Mouse (Mus musculus) hindbrain, embryonic 14.5 days (tissue): ENCODE results near the gene Ncbp1. TPM values are rescaled to one million over a fixed set of nuclear protein-coding genes. Genes with fewer than 3 reads are reported as not detected.

Experiments used
- ATAC-seq: fragments of 200-750 bp; cut with Nextera tagmentation; 2 replicates; pipeline ENCODE4 v1.8.0; 2017; ENCODE audit warnings: moderate number of reproducible peaks, mild to moderate bottlenecking, moderate TSS enrichment, moderate library complexity; ENCODE audit not compliant: low FRiP score
- DNase-seq: peaks from one replicate; pipeline ENCODE4 v3.0.0-alpha.2; 2015; ENCODE audit warnings: low spot score
- H3K27ac ChIP-seq: fragments of 300-500 bp; sonication (generic); 2 replicates; pipeline ENCODE4 v1.5.1; 2014; ENCODE audit warnings: mild to moderate bottlenecking, moderate library complexity
- H3K27me3 ChIP-seq: fragments of 300-500 bp; sonication (generic); 2 replicates; pipeline ENCODE4 v1.6.1; 2014; ENCODE audit warnings: mild to moderate bottlenecking, low read length, mixed read lengths; ENCODE audit not compliant: control insufficient read depth, insufficient read depth
- H3K36me3 ChIP-seq: fragments of 300-500 bp; sonication (generic); replicated peaks from 2 replicates; pipeline ENCODE4 v1.6.1; 2014; ENCODE audit not compliant: control insufficient read depth, insufficient read depth
- H3K4me1 ChIP-seq: fragments of 300-500 bp; sonication (generic); replicated peaks from 2 replicates; pipeline ENCODE4 v1.6.1; 2014; ENCODE audit warnings: antibody characterized with exemption, low read length, mixed read lengths; ENCODE audit not compliant: control insufficient read depth, insufficient read depth
- H3K4me2 ChIP-seq: fragments of 300-500 bp; sonication (generic); replicated peaks from 2 replicates; pipeline ENCODE4 v1.6.1; 2014; ENCODE audit warnings: mild to moderate bottlenecking, moderate library complexity
- H3K4me3 ChIP-seq: fragments of 300-500 bp; sonication (generic); replicated peaks from 2 replicates; pipeline ENCODE4 v1.5.1; 2014; ENCODE audit warnings: mild to moderate bottlenecking, low read length
- H3K9ac ChIP-seq: fragments of 300-500 bp; sonication (generic); 2 replicates; pipeline ENCODE4 v1.6.1; 2014
- H3K9me3 ChIP-seq: fragments of 300-500 bp; sonication (generic); 2 replicates; pipeline ENCODE4 v1.6.1; 2016; ENCODE audit warnings: low read length; ENCODE audit not compliant: control insufficient read depth
- WGBS: fragments of 180-500 bp; shearing (Covaris S2); extraction: QIAGEN DNeasy Blood & Tissue Kit; methylation state at CpG from one replicate; pipeline ENCODE4 v1.1.7; 2014; 5-methylcytosine and 5-hydroxymethylcytosine counted together
- polyA plus RNA-seq: library from polyadenylated mRNA; unstranded; fragments of >200 nt; fragmentation: Nextera tagmentation; extraction: Ambion mirVana; gene quantifications from 2 replicates; pipeline ENCODE4 v1.2.1, GENCODE M21; 2014

Ncbp1 gene
- 75.6 and 84.9 TPM in 2 replicates for polyA plus RNA-seq

- DNase-seq (peak; percentile 96), ATAC-seq (peak; percentile 92)
- Histone ChIP-seq H3K27me3 (no peaks in the 10 kb centered on the region), H3K4me1 (peaks cover 25% of the 10 kb centered on the region), H3K27ac (peak within 1 kb of the TSS; percentile 95), H3K9ac (peak within 1 kb of the TSS; percentile 93), H3K4me3 (peak within 1 kb of the TSS; percentile 89), H3K4me2 (peak within 1 kb of the TSS; percentile 79), H3K9me3 (no peaks in the 10 kb centered on the region), H3K36me3 (peaks cover 20% of the 10 kb centered on the region)
- under 1% methylated on average over 90 of the region's 90 CpGs for WGBS
Measured at GRCm38 (mm10) chr4:46138287-46139222, at the start of gene Ncbp1, which contains the start of gene Tstd2. TSS of gene Ncbp1 (plus strand) at chr4:46138613. TSS of gene Tstd2 (minus strand) at chr4:46138694.

- Histone ChIP-seq H3K9me3 (no peaks in the 10 kb centered on the region), H3K4me1 (peaks cover 14% of the 10 kb centered on the region; the same call in 1 of the 2 replicates), H3K4me2 (no peak overlapping the region), H3K9ac (no peak overlapping the region), H3K36me3 (no peaks in the 10 kb centered on the region), H3K4me3 (no peak overlapping the region), H3K27me3 (no peaks in the 10 kb centered on the region), H3K27ac (no peak overlapping the region)
- no peak for ATAC-seq
- no peak for DNase-seq
- WGBS = 76% methylated on average over 14 of the region's 14 CpGs
Measured at GRCm38 (mm10) chr4:46089524-46090125, 48.8 kb upstream of the Ncbp1 start.

GRCm38 (mm10) chr4:46092429-46093076 lies 45.9 kb upstream of the Ncbp1 start:
- DNase-seq (no peak), ATAC-seq (no peak)
- H3K4me1 ChIP-seq = no peaks in the 10 kb centered on the region
- H3K36me3 ChIP-seq = no peaks in the 10 kb centered on the region
- H3K9me3 ChIP-seq = no peaks in the 10 kb centered on the region
- H3K9ac ChIP-seq = no peak overlapping the region
- no peaks in the 10 kb centered on the region for H3K27me3 ChIP-seq
- H3K4me2 ChIP-seq = no peak overlapping the region
- H3K27ac ChIP-seq = no peak overlapping the region
- WGBS = 87% methylated on average over 5 of the region's 5 CpGs
- H3K4me3 ChIP-seq = no peak overlapping the region

- ATAC-seq (peak; percentile 51; the same call in 1 of the 2 replicates), DNase-seq (no peak)
- H3K27ac ChIP-seq = no peak overlapping the region
- H3K4me1 ChIP-seq = no peaks in the 10 kb centered on the region
- H3K9ac ChIP-seq = no peak overlapping the region
- H3K36me3 ChIP-seq = no peaks in the 10 kb centered on the region
- no peak overlapping the region for H3K4me2 ChIP-seq
- no peak overlapping the region for H3K4me3 ChIP-seq
- no peaks in the 10 kb centered on the region for H3K27me3 ChIP-seq
- 49% methylated on average over 15 of the region's 15 CpGs for WGBS
- H3K9me3 ChIP-seq = no peaks in the 10 kb centered on the region
Measured at GRCm38 (mm10) chr4:46094916-46095825, 43.2 kb upstream of the Ncbp1 start.

GRCm38 (mm10) chr4:46095826-46096159 lies 42.6 kb upstream of the Ncbp1 start:
- Histone ChIP-seq H3K9ac (no peak overlapping the region), H3K36me3 (no peaks in the 10 kb centered on the region), H3K4me2 (no peak overlapping the region), H3K9me3 (no peaks in the 10 kb centered on the region), H3K27me3 (no peaks in the 10 kb centered on the region), H3K4me3 (no peak overlapping the region), H3K27ac (no peak overlapping the region), H3K4me1 (no peaks in the 10 kb centered on the region)
- ATAC-seq = no peak
- WGBS = 88% methylated on average over 3 of the region's 3 CpGs
- no peak for DNase-seq

- ATAC-seq (no peak), DNase-seq (no peak)
- H3K27me3 ChIP-seq = no peaks in the 10 kb centered on the region
- 0 out of 2 replicates have a peak, but pooled peaks cover 4% of the 10 kb centered on the region for H3K4me1 ChIP-seq
- no peak overlapping the region for H3K4me2 ChIP-seq
- no peak overlapping the region for H3K9ac ChIP-seq
- no peaks in the 10 kb centered on the region for H3K36me3 ChIP-seq
- WGBS = 91% methylated on average over 7 of the region's 7 CpGs
- H3K9me3 ChIP-seq = no peaks in the 10 kb centered on the region
- no peak overlapping the region for H3K27ac ChIP-seq
- no peak overlapping the region for H3K4me3 ChIP-seq
Measured at GRCm38 (mm10) chr4:46096546-46096945, 41.9 kb upstream of the Ncbp1 start.

GRCm38 (mm10) chr4:46097591-46097990 lies 40.8 kb upstream of the Ncbp1 start:
- DNase-seq (no peak), ATAC-seq (no peak)
- Histone ChIP-seq H3K4me2 (no peak overlapping the region), H3K9ac (no peak overlapping the region), H3K4me3 (no peak overlapping the region), H3K27me3 (no peaks in the 10 kb centered on the region), H3K4me1 (0 out of 2 replicates have a peak, but pooled peaks cover 4% of the 10 kb centered on the region), H3K36me3 (no peaks in the 10 kb centered on the region), H3K9me3 (no peaks in the 10 kb centered on the region), H3K27ac (no peak overlapping the region)
- 93% methylated on average over 2 of the region's 2 CpGs for WGBS

- H3K9me3 ChIP-seq = no peaks in the 10 kb centered on the region
- H3K27me3 ChIP-seq = no peaks in the 10 kb centered on the region
- no peaks in the 10 kb centered on the region for H3K36me3 ChIP-seq
- no peak overlapping the region for H3K4me3 ChIP-seq
- H3K4me1 ChIP-seq = 0 out of 2 replicates have a peak, but pooled peaks cover 4% of the 10 kb centered on the region
- no peak for ATAC-seq
- H3K9ac ChIP-seq = no peak overlapping the region
- no peak for DNase-seq
- H3K4me2 ChIP-seq = no peak overlapping the region
- no peak overlapping the region for H3K27ac ChIP-seq
- 80% methylated on average over 9 of the region's 9 CpGs for WGBS
Measured at GRCm38 (mm10) chr4:46099132-46099531, 39.3 kb upstream of the Ncbp1 start.
